Mouse (Mus musculus): Measurements from ENCODE around the gene Rhbdf2. TPM values are rescaled to one million over a fixed set of nuclear protein-coding genes. Genes with fewer than 3 reads are reported as not detected.
A peak's percentile ranks its signal among the peaks of the same experiment; 100 is the strongest.

The Rhbdf2 gene
- total RNA-seq, 1 experiment from 2014 or later = 2.1 TPM

- ATAC-seq (replicated peaks; ENCODE audit: low read depth, poor library complexity, severe bottlenecking) = no peak
These were observed 28.6 kb downstream of the Rhbdf2 start for GRCm38 (mm10) chr11:116598193-116598592.

DNA sequence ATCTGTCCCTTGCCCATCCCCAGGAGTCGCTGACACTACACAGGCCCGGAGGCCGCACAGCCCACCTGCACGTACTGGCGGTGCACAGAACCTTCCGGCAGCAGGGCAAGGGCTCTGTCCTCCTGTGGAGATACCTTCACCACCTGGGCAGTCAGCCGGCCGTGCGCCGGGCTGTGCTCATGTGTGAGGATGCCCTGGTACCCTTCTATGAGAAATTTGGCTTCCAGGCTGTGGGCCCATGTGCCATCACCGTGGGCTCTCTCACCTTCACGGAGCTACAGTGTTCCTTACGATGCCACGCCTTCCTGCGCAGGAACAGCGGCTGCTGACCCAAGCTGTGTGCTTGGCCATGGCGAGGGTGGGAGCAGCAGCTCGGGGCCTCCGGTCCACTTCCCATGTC, 30.1 kb downstream of the Rhbdf2 start:
- ATAC-seq (replicated peaks; ENCODE audit: low read depth, poor library complexity, severe bottlenecking) = no peak

GRCm38 (mm10) chr11:116593345-116593744, 33.5 kb downstream of the Rhbdf2 start:
- no peak for ATAC-seq (replicated peaks; ENCODE audit: low read depth, poor library complexity, severe bottlenecking)

GRCm38 (mm10) chr11:116592428-116592827, 34.4 kb downstream of the Rhbdf2 start:
- ATAC-seq (replicated peaks; ENCODE audit: low read depth, poor library complexity, severe bottlenecking) = peak; percentile 98

DNA sequence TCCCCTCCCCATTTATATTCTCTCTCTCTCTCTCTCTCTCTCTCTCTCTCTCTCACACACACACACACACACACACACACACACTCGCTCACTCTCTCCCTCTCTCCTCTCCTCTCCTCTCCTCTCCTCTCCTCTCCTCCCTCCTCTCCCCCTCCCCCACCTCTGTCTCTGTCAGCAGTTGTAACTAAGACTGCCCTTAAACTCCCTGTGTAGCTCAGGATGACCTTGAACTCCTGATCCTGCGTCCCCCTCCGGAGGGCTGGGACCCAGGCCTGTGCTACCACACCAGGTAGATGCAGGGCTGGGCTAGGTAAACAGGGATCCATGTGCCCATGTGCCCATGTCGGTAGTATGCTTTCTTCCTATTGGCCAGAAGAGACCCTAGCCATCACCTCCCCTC, 35.2 kb downstream of the Rhbdf2 start:
- no peak for ATAC-seq (replicated peaks; ENCODE audit: low read depth, poor library complexity, severe bottlenecking)

GRCm38 (mm10) chr11:116589574-116589973, 37.2 kb downstream of the Rhbdf2 start:
- ATAC-seq (replicated peaks; ENCODE audit: low read depth, poor library complexity, severe bottlenecking) = no peak

- no peak for ATAC-seq (replicated peaks; ENCODE audit: low read depth, poor library complexity, severe bottlenecking)
These were observed 37.7 kb downstream of the Rhbdf2 start for GRCm38 (mm10) chr11:116589020-116589531.

GRCm38 (mm10) chr11:116586801-116587631, 39.8 kb downstream of the Rhbdf2 start:
- ATAC-seq (replicated peaks; ENCODE audit: low read depth, poor library complexity, severe bottlenecking) = peak; percentile 96

GRCm38 (mm10) chr11:116586310-116586709, 40.5 kb downstream of the Rhbdf2 start, which contains the start of gene Aanat:
Aanat (plus strand) TSS chr11:116586432.
- no peak for ATAC-seq (replicated peaks; ENCODE audit: low read depth, poor library complexity, severe bottlenecking)

GRCm38 (mm10) chr11:116585682-116586081, 41.1 kb downstream of the Rhbdf2 start:
- no peak for ATAC-seq (replicated peaks; ENCODE audit: low read depth, poor library complexity, severe bottlenecking)

- peak; percentile 84 for ATAC-seq (replicated peaks; ENCODE audit: low read depth, poor library complexity, severe bottlenecking)
These were observed 45.4 kb downstream of the Rhbdf2 start, which contains the start of gene Ube2o for GRCm38 (mm10) chr11:116581376-116581814. Ube2o (minus strand) TSS chr11:116581447.

DNA sequence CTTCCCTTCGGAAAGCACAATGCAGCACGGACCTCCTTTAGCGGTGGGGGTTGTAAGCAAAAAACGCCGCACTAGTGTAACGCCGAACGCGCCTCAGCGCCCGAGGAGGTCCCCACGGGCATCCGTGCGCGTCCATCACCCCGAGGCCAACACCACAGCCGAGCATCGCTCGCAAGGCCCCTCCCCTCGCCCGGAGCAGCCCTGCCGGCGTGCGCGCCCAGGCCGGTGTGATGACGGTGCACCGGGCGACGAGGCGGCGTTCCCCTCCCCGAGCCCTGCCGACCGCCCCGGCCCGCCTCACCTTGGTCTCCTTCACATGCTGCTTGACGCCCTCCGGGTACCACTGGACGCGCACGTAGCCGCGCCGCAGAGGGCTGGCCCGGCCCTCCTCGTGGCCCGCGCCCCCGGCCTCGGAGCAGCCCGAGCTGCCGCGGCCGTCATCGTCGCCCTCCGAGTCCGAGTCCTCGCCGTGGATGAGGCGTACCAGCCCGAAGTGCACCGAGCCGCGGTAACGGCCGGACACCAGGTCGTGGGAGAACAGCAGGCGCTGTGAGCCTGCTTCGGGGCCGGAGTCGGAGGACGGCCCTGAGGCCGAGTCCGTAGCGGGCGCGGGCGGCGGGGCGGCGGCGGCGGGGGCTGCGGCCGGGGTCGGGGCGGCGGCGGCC, 46.0 kb downstream of the Rhbdf2 start:
- ATAC-seq (replicated peaks; ENCODE audit: low read depth, poor library complexity, severe bottlenecking) = peak; percentile 40

- peak; percentile 64 for ATAC-seq (replicated peaks; ENCODE audit: low read depth, poor library complexity, severe bottlenecking)
These were observed 46.7 kb downstream of the Rhbdf2 start for GRCm38 (mm10) chr11:116580031-116580652.

DNA sequence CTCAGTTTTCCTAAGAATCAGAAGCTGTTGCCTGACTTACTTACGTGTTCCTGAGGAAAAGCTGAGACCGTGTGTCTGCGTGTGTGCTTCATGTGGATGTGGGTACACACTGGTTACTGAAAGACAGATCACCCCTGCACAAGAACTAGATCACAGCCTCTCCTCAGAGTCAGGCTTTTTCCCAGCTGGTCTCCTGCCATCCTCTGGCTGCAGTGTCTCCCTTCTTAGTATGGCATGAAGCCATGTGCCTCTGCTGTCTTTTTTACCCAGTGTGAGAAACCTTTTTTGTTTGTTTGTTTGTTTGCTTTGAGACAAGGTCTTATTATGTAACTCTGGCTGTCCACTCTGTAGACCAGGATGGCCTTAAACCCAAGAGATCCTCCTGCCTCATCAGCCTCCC, 47.5 kb downstream of the Rhbdf2 start:
- ATAC-seq (replicated peaks; ENCODE audit: low read depth, poor library complexity, severe bottlenecking) = no peak

DNA sequence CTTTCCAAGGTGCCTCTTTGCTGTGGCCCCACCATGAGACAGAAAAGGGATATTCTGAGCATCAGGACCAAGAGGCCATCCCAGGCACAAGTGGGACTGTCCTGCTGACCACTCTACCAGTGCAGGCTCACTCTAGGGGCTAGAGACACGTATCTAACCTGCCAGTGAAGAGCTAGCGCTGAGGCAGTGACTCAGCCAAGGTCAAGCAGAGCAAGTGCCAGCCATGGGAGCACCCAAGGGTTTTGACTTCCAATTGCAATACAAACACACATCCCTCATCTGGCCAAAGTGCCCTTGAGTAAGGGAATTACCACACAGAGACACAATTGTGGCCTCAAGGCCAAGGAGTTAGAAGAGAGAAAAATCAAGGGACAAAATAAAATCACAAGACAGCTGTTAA, 51.4 kb downstream of the Rhbdf2 start:
- ATAC-seq (replicated peaks; ENCODE audit: low read depth, poor library complexity, severe bottlenecking) = no peak

DNA sequence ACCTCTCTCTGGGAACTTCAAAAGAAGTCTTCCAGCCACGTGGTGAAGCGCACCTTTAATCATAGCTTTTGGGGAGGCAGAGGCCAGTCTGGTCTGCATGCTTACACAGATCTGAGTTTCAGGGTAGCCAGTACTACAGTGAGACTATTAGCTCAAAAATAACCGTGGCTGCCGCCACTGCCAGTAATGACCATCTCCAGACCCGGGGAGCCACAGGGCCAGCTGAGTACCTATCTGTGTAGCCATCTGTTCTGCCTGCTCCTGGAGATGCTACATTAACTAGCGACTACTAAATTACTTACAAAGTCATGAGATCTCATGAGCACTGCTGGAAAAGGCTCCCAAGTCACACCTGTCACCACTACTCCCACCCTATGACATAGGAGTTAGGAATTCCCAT, 51.8 kb downstream of the Rhbdf2 start:
- no peak for ATAC-seq (replicated peaks; ENCODE audit: low read depth, poor library complexity, severe bottlenecking)

DNA sequence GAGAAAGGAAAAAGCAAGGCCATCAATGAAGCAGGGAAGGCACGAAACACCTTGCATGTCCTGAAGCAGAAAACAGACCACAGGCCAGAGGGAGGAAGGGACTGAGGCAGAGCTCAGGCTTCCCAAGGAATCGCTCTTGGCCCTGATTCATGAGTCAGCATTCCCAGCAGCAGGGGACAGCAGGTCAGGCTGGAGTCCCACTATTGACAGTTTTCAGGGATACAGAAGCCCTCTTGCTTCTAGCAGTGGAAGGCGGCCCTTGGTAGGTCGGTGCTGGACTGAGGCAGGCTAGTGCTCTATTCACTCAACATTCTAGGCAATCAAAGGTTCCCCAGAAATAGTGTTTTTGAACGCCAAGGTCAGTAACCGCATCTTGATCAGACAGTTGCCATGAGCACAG, 52.3 kb downstream of the Rhbdf2 start:
- ATAC-seq (replicated peaks; ENCODE audit: low read depth, poor library complexity, severe bottlenecking) = no peak

- peak; percentile 47 for ATAC-seq (replicated peaks; ENCODE audit: low read depth, poor library complexity, severe bottlenecking)
These were observed 53.9 kb downstream of the Rhbdf2 start for GRCm38 (mm10) chr11:116572756-116573543.

GRCm38 (mm10) chr11:116571767-116572679, 54.8 kb downstream of the Rhbdf2 start:
- ATAC-seq (replicated peaks; ENCODE audit: low read depth, poor library complexity, severe bottlenecking) = peak; percentile 46; the same call in 1 of the 2 replicates
